Mouse (Mus musculus) stomach, embryonic 16.5 days (tissue): ENCODE data around the gene Otud1. TPM values are rescaled to one million over a fixed set of nuclear protein-coding genes. Genes with fewer than 3 reads are reported as not detected.

Experiments
- ATAC-seq: fragments of 200-750 bp; cut with Nextera tagmentation; 2 replicates; pipeline ENCODE4 v1.8.0; 2017; ENCODE audit warnings: moderate number of reproducible peaks, moderate TSS enrichment; ENCODE audit not compliant: insufficient read depth, low FRiP score
- H3K27ac ChIP-seq: fragments of 300-500 bp; sonication (generic); 2 replicates; pipeline ENCODE4 v1.5.1; 2014; ENCODE audit warnings: low read length
- H3K27me3 ChIP-seq: fragments of 300-500 bp; sonication (generic); 2 replicates; pipeline ENCODE4 v1.6.1; 2014; ENCODE audit warnings: low read length, control low read depth, mixed read lengths; ENCODE audit not compliant: control insufficient read depth, insufficient read depth
- H3K36me3 ChIP-seq: fragments of 300-500 bp; sonication (generic); 2 replicates; pipeline ENCODE4 v1.6.1; 2014; ENCODE audit warnings: low read length; ENCODE audit not compliant: control insufficient read depth, insufficient read depth
- H3K4me1 ChIP-seq: fragments of 300-500 bp; sonication (generic); 2 replicates; pipeline ENCODE4 v1.6.1; 2014; ENCODE audit warnings: low read length, control low read depth, mixed read lengths; ENCODE audit not compliant: control insufficient read depth, insufficient read depth
- H3K4me2 ChIP-seq: fragments of 300-500 bp; sonication (generic); 2 replicates; pipeline ENCODE4 v1.6.1; 2014; ENCODE audit warnings: low read depth, low read length, mixed read lengths
- H3K4me3 ChIP-seq: fragments of 300-500 bp; sonication (generic); replicated peaks from 2 replicates; pipeline ENCODE4 v1.5.1; 2014; ENCODE audit warnings: mild to moderate bottlenecking, low read length
- H3K9ac ChIP-seq: fragments of 300-500 bp; sonication (generic); 2 replicates; pipeline ENCODE4 v1.6.1; 2014; ENCODE audit warnings: low read length
- H3K9me3 ChIP-seq: fragments of 300-500 bp; sonication (generic); replicated peaks from 2 replicates; pipeline ENCODE4 v1.6.1; 2016; ENCODE audit warnings: low read length, control low read depth; ENCODE audit not compliant: control insufficient read depth
- WGBS: fragments of 180-500 bp; shearing (Covaris S2); extraction: QIAGEN DNeasy Blood & Tissue Kit; methylation state at CpG from one replicate; pipeline ENCODE4 v1.1.7; 2014; 5-methylcytosine and 5-hydroxymethylcytosine counted together
- polyA plus RNA-seq: library from polyadenylated mRNA; unstranded; fragments of >200 nt; fragmentation: Nextera tagmentation; extraction: Ambion mirVana; gene quantifications from 2 replicates; pipeline ENCODE4 v1.2.1, GENCODE M21; 2015

Otud1 gene
- 0.84 and 1.7 TPM in 2 replicates for polyA plus RNA-seq

- H3K4me3 ChIP-seq: peak within 1 kb of the TSS; percentile 77
- no peaks in the 10 kb centered on the region for H3K27me3 ChIP-seq
- H3K27ac ChIP-seq: peak within 1 kb of the TSS; percentile 92
- peak within 1 kb of the TSS; percentile 88 for H3K9ac ChIP-seq
- no peaks in the 10 kb centered on the region for H3K9me3 ChIP-seq
- ATAC-seq: peak; percentile 99
- under 1% methylated on average over 62 of the region's 62 CpGs for WGBS
- H3K4me2 ChIP-seq: peak within 1 kb of the TSS; percentile 54
- 0 out of 2 replicates have a peak, but pooled peaks cover 5% of the 10 kb centered on the region for H3K4me1 ChIP-seq
- H3K36me3 ChIP-seq: no peaks in the 10 kb centered on the region
Measured at GRCm38 (mm10) chr2:19657158-19657874, at the start of gene Otud1. Otud1 (plus strand) TSS chr2:19657752.

GRCm38 (mm10) chr2:19607852-19608251, 49.7 kb upstream of the Otud1 start:
- Histone ChIP-seq H3K36me3 (no peaks in the 10 kb centered on the region), H3K27me3 (no peaks in the 10 kb centered on the region), H3K9me3 (no peaks in the 10 kb centered on the region), H3K9ac (no peak overlapping the region), H3K27ac (no peak overlapping the region), H3K4me3 (no peak overlapping the region), H3K4me2 (no peak overlapping the region), H3K4me1 (no peaks in the 10 kb centered on the region)
- WGBS: 69% methylated on average over 1 of the region's 1 CpGs
- ATAC-seq: no peak

GRCm38 (mm10) chr2:19608410-19609073, 49.0 kb upstream of the Otud1 start:
- no peaks in the 10 kb centered on the region for H3K36me3 ChIP-seq
- no peaks in the 10 kb centered on the region for H3K27me3 ChIP-seq
- no peak for ATAC-seq
- no peak overlapping the region for H3K27ac ChIP-seq
- no peaks in the 10 kb centered on the region for H3K4me1 ChIP-seq
- WGBS: 67% methylated on average over 3 of the region's 3 CpGs
- H3K4me2 ChIP-seq: no peak overlapping the region
- no peak overlapping the region for H3K9ac ChIP-seq
- no peak overlapping the region for H3K4me3 ChIP-seq
- H3K9me3 ChIP-seq: no peaks in the 10 kb centered on the region

GRCm38 (mm10) chr2:19622041-19622440, 35.5 kb upstream of the Otud1 start:
- Histone ChIP-seq H3K4me1 (no peaks in the 10 kb centered on the region), H3K9ac (no peak overlapping the region), H3K27me3 (no peaks in the 10 kb centered on the region), H3K4me2 (no peak overlapping the region), H3K9me3 (no peaks in the 10 kb centered on the region), H3K36me3 (no peaks in the 10 kb centered on the region), H3K27ac (no peak overlapping the region), H3K4me3 (no peak overlapping the region)
- 82% methylated on average over 1 of the region's 1 CpGs for WGBS
- ATAC-seq: no peak; the same call in 1 of the 2 replicates

DNA sequence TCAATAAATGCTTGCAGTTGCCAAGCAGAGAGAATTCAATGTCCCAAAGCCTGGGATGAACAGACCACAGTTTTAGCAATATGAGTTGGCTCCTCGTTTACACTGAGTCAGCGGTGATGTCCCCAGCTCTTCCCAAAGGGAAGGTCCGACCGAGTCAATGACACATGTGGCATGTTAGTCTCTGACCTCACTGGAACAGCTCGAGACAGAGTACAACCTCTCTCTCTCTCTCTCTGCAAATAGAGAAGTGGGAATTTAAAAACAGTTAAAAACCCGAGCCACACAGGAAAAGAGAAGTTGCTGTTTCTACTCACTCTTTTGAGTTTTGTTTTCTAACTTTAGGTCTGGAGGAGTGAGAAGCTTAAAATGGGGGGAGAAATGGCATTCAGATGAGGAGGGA, 30.5 kb upstream of the Otud1 start:
- no peak overlapping the region for H3K4me2 ChIP-seq
- no peak overlapping the region for H3K27ac ChIP-seq
- no peak for ATAC-seq
- WGBS: 68% methylated on average over 6 of the region's 6 CpGs
- H3K9me3 ChIP-seq: no peaks in the 10 kb centered on the region
- no peak overlapping the region for H3K4me3 ChIP-seq
- no peaks in the 10 kb centered on the region for H3K27me3 ChIP-seq
- H3K4me1 ChIP-seq: no peaks in the 10 kb centered on the region
- no peaks in the 10 kb centered on the region for H3K36me3 ChIP-seq
- H3K9ac ChIP-seq: no peak overlapping the region

- Histone ChIP-seq H3K4me1 (no peaks in the 10 kb centered on the region), H3K27ac (no peak overlapping the region), H3K36me3 (no peaks in the 10 kb centered on the region), H3K4me3 (no peak overlapping the region), H3K9me3 (no peaks in the 10 kb centered on the region), H3K9ac (no peak overlapping the region), H3K27me3 (no peaks in the 10 kb centered on the region), H3K4me2 (no peak overlapping the region)
- ATAC-seq: no peak
- 79% methylated on average over 4 of the region's 4 CpGs for WGBS
Measured at GRCm38 (mm10) chr2:19627920-19628608, 29.5 kb upstream of the Otud1 start.

- 77% methylated on average over 1 of the region's 1 CpGs for WGBS
- Histone ChIP-seq H3K36me3 (no peaks in the 10 kb centered on the region), H3K4me3 (no peak overlapping the region), H3K9me3 (no peaks in the 10 kb centered on the region), H3K27ac (no peak overlapping the region), H3K4me1 (no peaks in the 10 kb centered on the region), H3K27me3 (no peaks in the 10 kb centered on the region), H3K9ac (no peak overlapping the region), H3K4me2 (no peak overlapping the region)
- ATAC-seq: no peak
Measured at GRCm38 (mm10) chr2:19630544-19630943, 27.0 kb upstream of the Otud1 start.

DNA sequence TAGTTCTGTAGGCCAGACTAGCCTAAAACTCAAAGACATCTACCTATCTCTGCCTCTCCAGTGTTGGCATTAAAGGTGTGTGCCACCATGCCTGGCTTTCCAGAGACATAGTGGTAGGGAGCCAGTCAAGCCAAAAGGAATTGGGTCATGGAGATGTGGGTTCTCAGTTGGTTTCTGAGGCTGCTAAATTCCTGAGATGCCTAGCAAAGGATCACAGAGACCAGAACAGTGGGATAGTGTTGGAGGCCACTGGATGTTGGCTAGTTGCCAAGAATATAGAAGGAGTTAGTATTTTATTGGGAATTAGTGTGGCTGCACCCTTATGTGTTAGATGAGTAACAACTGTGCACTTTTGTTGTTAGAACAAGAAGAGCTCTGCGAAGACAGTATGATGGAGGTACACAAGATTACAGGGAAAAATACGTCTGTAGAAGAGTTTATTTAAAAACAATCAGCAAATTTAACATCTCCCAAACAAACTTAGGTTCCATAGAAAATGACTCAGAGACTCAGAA, 24.1 kb upstream of the Otud1 start:
- Histone ChIP-seq H3K9ac (no peak overlapping the region), H3K4me2 (no peak overlapping the region), H3K4me3 (no peak overlapping the region), H3K4me1 (no peaks in the 10 kb centered on the region), H3K27me3 (no peaks in the 10 kb centered on the region), H3K9me3 (no peaks in the 10 kb centered on the region), H3K27ac (no peak overlapping the region), H3K36me3 (no peaks in the 10 kb centered on the region)
- WGBS: 69% methylated on average over 2 of the region's 2 CpGs
- ATAC-seq: no peak

- H3K9me3 ChIP-seq: no peaks in the 10 kb centered on the region
- no peaks in the 10 kb centered on the region for H3K4me1 ChIP-seq
- H3K27me3 ChIP-seq: no peaks in the 10 kb centered on the region
- H3K36me3 ChIP-seq: no peaks in the 10 kb centered on the region
- ATAC-seq: no peak
- no peak overlapping the region for H3K27ac ChIP-seq
- H3K4me2 ChIP-seq: no peak overlapping the region
- H3K4me3 ChIP-seq: no peak overlapping the region
- WGBS: 70% methylated on average over 2 of the region's 2 CpGs
- H3K9ac ChIP-seq: no peak overlapping the region
Measured at GRCm38 (mm10) chr2:19645182-19645581, 12.4 kb upstream of the Otud1 start.
